Mouse (Mus musculus) induced T-regulatory cell, adult 2 months (primary cell): ENCODE results near the gene Mdm4.

Experiments
- DNase-seq: peaks from one replicate; pipeline ENCODE4 v3.0.0-alpha.2; 2012; ENCODE audit warnings: low read depth

Mdm4 gene

GRCm38 (mm10) chr1:133030461-133030860, at the start of gene Mdm4:
TSS of gene Mdm4 (minus strand) at chr1:133030561.
- no peak for DNase-seq

GRCm38 (mm10) chr1:133080079-133080561, 49.8 kb upstream of the Mdm4 start:
- no peak for DNase-seq

- DNase-seq = no peak
Measured at GRCm38 (mm10) chr1:133079509-133079908, 49.1 kb upstream of the Mdm4 start.

GRCm38 (mm10) chr1:133078338-133078727, 48.0 kb upstream of the Mdm4 start:
- DNase-seq = no peak

GRCm38 (mm10) chr1:133077606-133078337, 47.4 kb upstream of the Mdm4 start:
- no peak for DNase-seq

- no peak for DNase-seq
Measured at GRCm38 (mm10) chr1:133076681-133077514, 46.5 kb upstream of the Mdm4 start.

- no peak for DNase-seq
Measured at GRCm38 (mm10) chr1:133075651-133076400, 45.5 kb upstream of the Mdm4 start.

GRCm38 (mm10) chr1:133074541-133074940, 44.2 kb upstream of the Mdm4 start:
- DNase-seq = no peak

GRCm38 (mm10) chr1:133073327-133073856, 43.0 kb upstream of the Mdm4 start:
- DNase-seq = no peak

- DNase-seq = no peak
Measured at GRCm38 (mm10) chr1:133071666-133072381, 41.5 kb upstream of the Mdm4 start.

GRCm38 (mm10) chr1:133070157-133070556, 39.8 kb upstream of the Mdm4 start:
- no peak for DNase-seq

GRCm38 (mm10) chr1:133069275-133070120, 39.1 kb upstream of the Mdm4 start:
- DNase-seq = no peak

- DNase-seq = no peak
Measured at GRCm38 (mm10) chr1:133068669-133069274, 38.4 kb upstream of the Mdm4 start.

- no peak for DNase-seq
Measured at GRCm38 (mm10) chr1:133068268-133068667, 37.9 kb upstream of the Mdm4 start.

- no peak for DNase-seq
Measured at GRCm38 (mm10) chr1:133063164-133063563, 32.8 kb upstream of the Mdm4 start.

- no peak for DNase-seq
Measured at GRCm38 (mm10) chr1:133060681-133061080, 30.3 kb upstream of the Mdm4 start.

GRCm38 (mm10) chr1:133059592-133059991, 29.2 kb upstream of the Mdm4 start:
- no peak for DNase-seq

- DNase-seq = no peak
Measured at GRCm38 (mm10) chr1:133057345-133058034, 27.1 kb upstream of the Mdm4 start.

GRCm38 (mm10) chr1:133054326-133054725, 24.0 kb upstream of the Mdm4 start:
- no peak for DNase-seq
